Comparison of ENCODE assay signal across 27 mouse cellular contexts in genomic region chr7:134031787-134032186, GRCm38 (mm10).
DNase-seq lines count a peak whose midpoint lies in the region; ATAC-seq and TF ChIP-seq lines count a peak whose summit lies in the region.
"Had no signal": no experiment of that assay in that cellular context is flagged by ENCODE, and none has a peak within 500 bp of the region (broad histone marks: within the 10 kb centered on the region; RNA-seq: fewer than 3 reads in every experiment).

No protein-coding gene starts in this region.

- TF ChIP-seq CTCF in liver, postnatal 0 days (IDR thresholded peaks at IDR 0.05; ENCODE audit: low read depth) = no peak
- no peak for TF ChIP-seq CTCF in C2C12 (IDR thresholded peaks at IDR 0.05; ENCODE audit: control insufficient read depth, insufficient read depth, insufficient read length)

- peaks cover 8% of the 10 kb centered on the region for H3K4me1 ChIP-seq in liver, postnatal 0 days (ENCODE audit: insufficient read depth)
- H3K4me1 ChIP-seq in liver, embryonic 12.5 days = peaks cover 6% of the 10 kb centered on the region; the same call in 1 of the 2 replicates
- peaks cover 26% of the 10 kb centered on the region for H3K4me1 ChIP-seq in limb, embryonic 10.5 days

- DNase-seq in liver, postnatal 0 days = no peak
- peak; percentile 36 for DNase-seq in NIH3T3 (ENCODE audit: low read depth)
- DNase-seq in limb, embryonic 10.5 days (ENCODE audit: low spot score) = no peak
- no peak for DNase-seq in layer of hippocampus, adult 18-20 months (ENCODE audit: low spot score in 2 of 2)
- DNase-seq in Muller cell, postnatal 12 days (ENCODE audit: inconsistent ontology term) = no peak
- DNase-seq in layer of hippocampus, adult 8-10 months (ENCODE audit: low spot score in 2 of 2) = no peak
- DNase-seq: adrenal gland, postnatal 14 days; cerebellum, postnatal 10 days; gastrocnemius, postnatal 14 days; heart, adult 2 months; heart, postnatal 36 days; kidney, adult 11 months; kidney, postnatal 14 days; layer of hippocampus, adult 9-11 months; left cerebral cortex, postnatal 4 days; right cerebral cortex, adult 18-20 months; spleen, adult 18-20 months had no signal

- H3ac ChIP-seq in C2C12 (ENCODE audit: control insufficient read depth, insufficient read length, low read depth) = no peak overlapping the region

- ATAC-seq in liver, postnatal 0 days = peak; percentile 55
- ATAC-seq in liver, embryonic 12.5 days = no peak
- ATAC-seq: activated CD4-positive, CD25-positive, alpha-beta regulatory T cell, adult 4 months; forebrain, embryonic 15.5 days had no signal

- H3K36me3 ChIP-seq in liver, postnatal 0 days (replicated peaks; ENCODE audit: insufficient read depth, low read length) = no peaks in the 10 kb centered on the region
- no peaks in the 10 kb centered on the region for H3K36me3 ChIP-seq in liver, embryonic 12.5 days
- no peaks in the 10 kb centered on the region for H3K36me3 ChIP-seq in C2C12 (ENCODE audit: control insufficient read depth, insufficient read depth)
- no peaks in the 10 kb centered on the region for H3K36me3 ChIP-seq in limb, embryonic 10.5 days
- H3K36me3 ChIP-seq: forebrain, embryonic 15.5 days; hindbrain, embryonic 15.5 days; liver, embryonic 15.5 days; midbrain, embryonic 10.5 days; stomach, embryonic 15.5 days had no signal

- WGBS in liver, postnatal 0 days (ENCODE audit: insufficient replicate concordance) = 62% methylated on average over 6 of the region's 6 CpGs
- 76% methylated on average over 6 of the region's 6 CpGs for WGBS in liver, embryonic 12.5 days (ENCODE audit: insufficient replicate concordance)
- 91% methylated on average over 6 of the region's 6 CpGs for WGBS in limb, embryonic 10.5 days

- no peak overlapping the region for H3K27ac ChIP-seq in liver, postnatal 0 days (ENCODE audit: low read depth)
- no peak overlapping the region for H3K27ac ChIP-seq in liver, embryonic 12.5 days
- 0 out of 2 replicates have a peak overlapping the region, but pooled peaks have one; percentile 46 for H3K27ac ChIP-seq in limb, embryonic 10.5 days
- H3K27ac ChIP-seq: forebrain, embryonic 15.5 days; heart, adult 2 months; hindbrain, embryonic 15.5 days; left cerebral cortex, adult 2 months; liver, embryonic 15.5 days; midbrain, embryonic 10.5 days had no signal

- no peaks in the 10 kb centered on the region for H3K79me2 ChIP-seq in C2C12 (ENCODE audit: control insufficient read depth, insufficient read depth)

- H3K79me3 ChIP-seq in C2C12 (ENCODE audit: low read depth) = no peaks in the 10 kb centered on the region

- H3K4me2 ChIP-seq in liver, postnatal 0 days (ENCODE audit: low read depth, low read length) = no peak overlapping the region
- no peak overlapping the region for H3K4me2 ChIP-seq in liver, embryonic 12.5 days
- H3K4me2 ChIP-seq: forebrain, embryonic 15.5 days; hindbrain, embryonic 15.5 days; liver, embryonic 15.5 days; stomach, embryonic 15.5 days had no signal

- H3K9me3 ChIP-seq in liver, postnatal 0 days (ENCODE audit: low read length) = no peaks in the 10 kb centered on the region
- H3K9me3 ChIP-seq in liver, embryonic 12.5 days (replicated peaks) = no peaks in the 10 kb centered on the region
- no peaks in the 10 kb centered on the region for H3K9me3 ChIP-seq in limb, embryonic 10.5 days (replicated peaks)
- H3K9me3 ChIP-seq: forebrain, embryonic 15.5 days; hindbrain, embryonic 15.5 days; liver, embryonic 15.5 days; midbrain, embryonic 10.5 days; stomach, embryonic 15.5 days had no signal

- TF ChIP-seq EP300 in liver, postnatal 0 days (IDR thresholded peaks at IDR 0.05; ENCODE audit: low read depth) = no peak

- H3K4me3 ChIP-seq in liver, postnatal 0 days (ENCODE audit: low read depth, low read length) = no peak overlapping the region
- no peak overlapping the region for H3K4me3 ChIP-seq in liver, embryonic 12.5 days
- H3K4me3 ChIP-seq in C2C12 (ENCODE audit: insufficient read depth, poor library complexity, severe bottlenecking) = no peak overlapping the region
- H3K4me3 ChIP-seq in limb, embryonic 10.5 days = no peak overlapping the region
- H3K4me3 ChIP-seq: erythroblast, embryonic 14.5 days; forebrain, embryonic 15.5 days; heart, adult 2 months; hindbrain, embryonic 15.5 days; left cerebral cortex, adult 2 months; liver, embryonic 15.5 days; midbrain, embryonic 10.5 days; stomach, embryonic 15.5 days had no signal

- H3K27me3 ChIP-seq in liver, postnatal 0 days (ENCODE audit: insufficient read depth, low read length) = no peaks in the 10 kb centered on the region
- no peaks in the 10 kb centered on the region for H3K27me3 ChIP-seq in liver, embryonic 12.5 days (replicated peaks)
- H3K27me3 ChIP-seq in C2C12 (ENCODE audit: control insufficient read depth, insufficient read depth, insufficient read length) = no peaks in the 10 kb centered on the region
- H3K27me3 ChIP-seq in limb, embryonic 10.5 days (ENCODE audit: low read depth, poor library complexity, severe bottlenecking) = no peaks in the 10 kb centered on the region
- H3K27me3 ChIP-seq: forebrain, embryonic 15.5 days; hindbrain, embryonic 15.5 days; liver, embryonic 15.5 days; stomach, embryonic 15.5 days had no signal

- H3K9ac ChIP-seq in liver, postnatal 0 days (replicated peaks) = no peak overlapping the region
- no peak overlapping the region for H3K9ac ChIP-seq in liver, embryonic 12.5 days
- H3K9ac ChIP-seq: forebrain, embryonic 15.5 days; hindbrain, embryonic 15.5 days; liver, embryonic 15.5 days; stomach, embryonic 15.5 days had no signal

TF ChIP-seq in C2C12, 6 proteins besides CTCF, POLR2A, EP300 and RAD21:
- peak; percentile 31 for TF ChIP-seq CEBPB (IDR thresholded peaks at IDR 0.05; ENCODE audit: low read depth)
- no peak for TF ChIP-seq MYOG (IDR thresholded peaks at IDR 0.05; ENCODE audit: control insufficient read depth, extremely low read depth, insufficient read length)
